Mouse (Mus musculus) A20 (cell line): ENCODE data around the gene Nat14.
"Not testable (repeated sequence)": the region's sequence is repeated elsewhere in the genome, so short reads cannot be mapped to it uniquely, and the experiment has no call there.

Experiments
- DNase-seq: peaks from one replicate; pipeline ENCODE4 v3.0.0-alpha.2; 2011; ENCODE audit warnings: low read depth, low spot score

The Nat14 gene

DNA sequence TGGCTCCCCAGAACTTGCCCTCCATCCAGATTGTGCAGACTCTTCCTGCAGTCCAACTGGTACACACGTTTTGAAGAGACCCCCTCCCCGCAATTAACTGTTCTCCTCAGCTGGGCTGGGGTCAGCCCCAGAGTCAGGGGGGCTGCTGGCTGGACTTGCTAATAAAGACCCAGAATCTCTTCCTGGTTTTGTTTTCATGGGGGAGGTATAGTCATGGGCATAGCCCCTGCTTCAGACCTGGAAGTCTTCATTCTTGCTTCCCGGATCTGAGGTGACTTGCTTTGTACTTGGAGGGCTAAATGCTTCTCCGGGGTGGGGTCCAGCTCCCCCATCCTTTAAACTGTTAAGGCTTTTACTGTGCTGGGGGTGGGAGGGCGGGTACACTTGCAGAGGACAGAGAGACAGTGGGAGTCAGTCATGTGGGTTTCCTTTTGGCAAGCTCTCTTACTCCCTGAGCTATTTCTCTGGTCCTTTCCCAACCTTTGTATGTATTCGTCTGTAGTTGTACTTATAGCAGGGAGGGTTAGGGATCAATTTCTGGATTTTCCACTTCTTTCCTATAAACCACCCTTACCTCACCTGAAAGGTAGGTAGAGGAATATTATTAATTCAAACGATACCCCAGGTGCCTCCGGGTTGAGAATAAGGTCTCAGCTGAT, at the start of gene Nat14:
Gene Nat14 (plus strand): TSS at position 205 of the 659 bp plus-strand sequence.
- DNase-seq, result no peak

DNA sequence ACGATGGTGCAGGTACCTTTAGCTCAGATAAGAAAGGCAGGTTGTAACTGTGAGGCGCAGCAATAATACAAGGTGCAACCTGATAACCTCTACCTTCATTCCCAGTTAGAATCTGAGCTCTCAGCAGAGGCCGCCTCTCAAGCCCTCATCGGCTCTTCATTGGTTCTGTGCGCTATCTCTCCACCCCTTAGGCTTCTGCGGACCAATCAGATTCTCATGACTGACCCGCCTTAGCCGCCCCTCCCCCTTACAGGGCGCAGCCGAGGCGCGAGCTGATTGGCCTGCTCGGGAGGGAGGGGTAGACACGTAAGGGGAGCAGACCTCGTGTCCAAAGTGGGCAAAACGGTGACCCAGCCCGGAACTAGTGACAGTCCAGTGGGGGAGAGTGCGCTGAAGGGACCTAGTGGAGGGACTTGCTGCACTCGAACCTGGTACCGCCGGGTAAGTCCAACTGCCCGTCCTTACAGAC, 45.0 kb upstream of the Nat14 start, which contains the start of gene Isoc2a:
Gene Isoc2a (plus strand): TSS at position 401 of the 469 bp plus-strand sequence.
- peak; percentile 98 for DNase-seq

DNA sequence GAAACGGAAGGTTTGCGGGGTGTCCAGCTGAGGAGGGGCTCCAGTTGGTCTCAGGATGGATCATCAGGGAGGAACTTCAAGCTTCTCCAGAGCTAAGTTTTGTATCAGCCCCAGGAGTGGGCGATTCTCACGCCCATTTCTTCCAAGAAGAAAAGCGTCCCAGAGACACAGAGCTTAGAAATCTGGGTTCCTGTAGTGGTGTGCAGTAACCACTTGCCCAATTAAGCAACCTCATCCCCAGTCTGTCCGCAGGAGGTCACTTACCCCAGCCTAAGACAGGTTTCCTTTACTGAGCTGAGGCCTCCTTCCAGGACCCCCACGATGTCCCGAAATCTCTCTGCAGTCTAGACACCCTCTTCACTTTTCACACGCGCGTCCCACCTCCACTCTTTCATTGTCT, 44.6 kb upstream of the Nat14 start:
- no peak for DNase-seq

DNA sequence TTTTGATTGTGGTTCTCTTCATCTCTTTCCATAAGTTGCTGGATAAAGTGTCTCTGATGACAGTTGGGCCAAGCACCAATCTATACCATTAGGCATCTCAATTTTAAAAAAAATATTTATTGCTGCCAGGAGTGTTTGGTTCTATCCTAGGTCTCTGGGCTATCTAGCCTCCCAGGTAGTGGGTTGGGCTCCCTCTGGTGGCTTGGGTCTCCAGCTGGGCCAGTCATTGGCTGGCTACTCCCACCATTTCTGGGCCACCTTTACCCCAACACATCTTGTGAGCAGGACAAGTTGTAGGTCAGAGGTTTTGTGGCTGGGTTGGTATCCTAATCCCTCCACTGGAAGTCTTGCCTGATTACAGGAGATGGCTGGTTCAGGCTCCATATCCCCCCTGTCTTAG, 43.6 kb upstream of the Nat14 start:
- peak; percentile 64 for DNase-seq

DNA sequence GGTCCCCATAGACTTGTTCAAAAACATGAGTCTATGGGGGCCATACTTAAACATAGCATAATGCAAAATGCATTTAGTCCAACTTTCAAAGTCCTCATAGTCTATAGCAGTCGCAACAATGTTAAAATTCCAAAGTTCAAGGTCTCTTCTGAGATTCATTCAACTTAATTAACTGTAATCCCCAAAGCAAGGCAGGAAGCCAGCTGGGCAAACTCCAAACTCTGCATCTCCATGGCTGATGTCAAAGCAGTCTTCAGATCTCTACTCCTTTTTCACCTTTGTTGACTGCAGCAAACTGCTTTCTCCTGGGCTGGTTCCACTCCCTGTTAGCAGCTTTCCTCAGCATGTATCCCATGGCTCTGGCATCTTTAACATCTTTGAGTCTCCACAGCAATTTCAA, 42.8 kb upstream of the Nat14 start:
- not testable (repeated sequence) for DNase-seq

DNA sequence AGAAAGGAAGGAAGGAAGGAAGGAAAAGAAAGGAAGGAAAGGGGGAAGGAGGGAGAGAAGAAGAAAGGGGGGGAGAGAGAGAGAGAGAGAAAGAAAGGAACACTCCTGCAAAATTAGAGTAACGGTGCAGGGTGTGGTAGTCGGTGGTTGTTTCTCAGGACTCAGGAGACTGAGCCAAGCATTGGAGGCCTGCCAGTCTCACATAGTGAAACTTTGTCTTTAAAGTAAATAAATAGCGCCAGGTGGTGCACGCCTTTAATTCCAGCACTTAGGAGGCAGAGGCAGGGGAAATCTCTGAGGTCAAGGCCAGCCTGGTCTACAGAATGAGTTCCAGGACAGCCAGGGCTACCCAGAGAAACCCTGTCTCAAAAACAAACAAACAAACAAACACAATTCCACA, 35.1 kb upstream of the Nat14 start:
- DNase-seq, result no peak

DNA sequence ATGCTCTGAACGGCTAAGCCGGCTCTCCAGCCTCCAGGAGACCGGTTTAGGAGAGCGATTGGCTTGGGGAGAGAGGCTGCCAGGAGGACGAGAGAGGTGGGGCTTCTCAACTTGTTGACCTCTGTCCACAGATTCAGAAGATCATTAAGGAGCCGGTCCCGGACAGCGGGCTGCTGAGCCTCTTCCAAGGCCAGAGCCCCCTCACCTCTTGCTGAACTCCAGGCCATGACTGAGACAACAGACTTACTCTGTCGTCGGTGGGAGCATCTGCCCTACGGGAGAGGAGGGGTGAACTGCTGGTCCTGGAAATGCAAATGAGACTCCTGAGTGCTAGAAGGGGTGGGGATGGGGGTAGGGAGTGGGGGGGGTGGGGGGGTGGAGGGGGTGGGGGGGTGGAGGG, 26.6 kb upstream of the Nat14 start:
- no peak for DNase-seq

DNA sequence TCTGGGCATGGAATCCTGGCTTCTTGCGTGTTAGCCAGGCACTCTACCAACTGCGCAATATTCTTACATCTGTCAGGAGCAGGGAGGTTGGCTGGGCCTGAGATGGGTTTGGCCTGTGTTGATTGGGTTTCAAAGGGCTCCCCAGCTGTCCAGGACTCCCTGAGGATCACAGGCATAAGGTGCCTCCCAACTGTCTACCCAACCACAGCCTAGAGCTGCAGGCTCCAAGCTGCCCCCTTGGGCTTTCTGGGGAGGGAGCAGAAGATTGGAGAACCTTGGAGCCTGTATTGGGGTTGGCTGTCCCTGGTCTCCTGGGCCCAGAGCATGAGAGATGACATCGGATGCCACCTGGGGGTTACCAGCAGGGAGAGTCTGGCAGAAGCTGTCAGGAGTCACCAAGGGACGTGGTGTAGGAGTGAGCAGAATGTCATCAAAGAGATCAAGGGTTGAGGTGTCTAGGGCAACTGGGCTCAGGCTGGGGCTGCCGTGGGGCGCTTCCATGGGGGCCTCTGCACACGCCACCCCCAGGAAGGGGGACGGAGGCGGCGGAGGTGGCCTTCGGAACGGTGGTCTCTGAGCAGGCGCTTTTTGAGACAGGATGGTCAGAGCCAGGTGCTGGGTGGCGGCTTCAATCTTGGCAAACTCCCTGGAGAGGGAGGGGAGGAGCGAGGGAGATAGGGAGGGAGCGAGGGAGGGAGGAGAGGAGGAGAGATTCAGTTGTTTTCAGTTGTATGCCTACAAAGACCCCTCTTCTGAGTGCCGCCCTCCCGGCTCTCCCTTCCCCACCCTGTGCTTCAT, 22.8 kb upstream of the Nat14 start:
- no peak for DNase-seq

DNA sequence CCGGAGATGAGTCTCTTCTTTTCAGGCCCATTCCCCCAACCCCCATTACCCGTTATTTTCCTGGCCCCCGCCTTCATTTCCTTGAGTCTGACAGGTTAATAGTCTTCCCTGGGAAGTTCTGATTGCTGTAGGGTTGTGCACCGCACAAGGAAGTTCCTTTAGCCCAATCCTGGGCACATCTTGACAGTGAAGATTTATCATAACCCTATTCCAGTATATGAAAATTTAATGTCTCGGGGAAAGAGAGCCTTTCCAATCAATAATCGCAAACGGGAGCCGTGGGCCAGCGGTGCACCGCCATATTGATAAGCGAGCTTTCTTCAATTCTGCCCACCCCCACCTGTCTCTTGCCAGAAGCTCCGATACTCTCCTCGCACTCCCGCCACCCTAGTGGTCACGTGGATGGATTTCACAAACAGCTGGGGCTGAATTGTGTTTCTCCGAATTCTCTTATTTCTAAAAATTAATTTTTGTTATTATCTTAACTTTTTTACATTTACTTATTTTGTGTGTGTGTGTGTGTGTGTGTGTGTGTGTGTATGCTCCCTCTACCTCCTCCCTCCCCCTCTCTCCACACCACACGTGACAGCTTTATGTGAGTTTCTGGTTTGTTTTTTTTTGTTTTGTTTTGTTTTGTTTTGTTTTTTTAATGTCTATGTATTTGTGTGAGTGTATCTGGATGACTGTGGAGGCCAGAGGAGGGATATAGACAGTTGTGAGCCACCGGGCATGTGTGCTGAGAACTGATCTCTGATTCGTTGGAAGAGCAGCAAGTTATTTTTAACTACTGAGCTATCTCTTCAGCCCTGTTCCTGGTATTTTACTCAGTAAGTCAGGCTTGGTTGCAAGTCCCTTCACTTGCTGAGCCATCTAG, 21.9 kb upstream of the Nat14 start:
- no peak for DNase-seq

DNA sequence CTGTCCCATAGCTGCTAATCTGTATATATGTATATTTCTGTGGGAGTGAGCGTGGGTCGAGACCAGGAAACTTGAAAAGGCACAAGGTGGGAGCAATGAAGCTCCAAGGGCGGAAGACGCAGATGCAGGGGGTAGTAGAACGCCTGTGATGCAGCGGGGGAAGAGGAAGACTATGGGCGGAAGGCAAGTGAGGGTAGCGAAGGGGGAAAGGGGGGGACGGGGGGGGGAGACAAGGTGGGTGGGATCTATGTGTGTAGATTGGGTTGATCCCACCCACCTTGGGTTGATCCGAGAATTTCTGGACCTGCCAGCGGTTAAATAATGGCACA, 21.3 kb upstream of the Nat14 start:
- no peak for DNase-seq

DNA sequence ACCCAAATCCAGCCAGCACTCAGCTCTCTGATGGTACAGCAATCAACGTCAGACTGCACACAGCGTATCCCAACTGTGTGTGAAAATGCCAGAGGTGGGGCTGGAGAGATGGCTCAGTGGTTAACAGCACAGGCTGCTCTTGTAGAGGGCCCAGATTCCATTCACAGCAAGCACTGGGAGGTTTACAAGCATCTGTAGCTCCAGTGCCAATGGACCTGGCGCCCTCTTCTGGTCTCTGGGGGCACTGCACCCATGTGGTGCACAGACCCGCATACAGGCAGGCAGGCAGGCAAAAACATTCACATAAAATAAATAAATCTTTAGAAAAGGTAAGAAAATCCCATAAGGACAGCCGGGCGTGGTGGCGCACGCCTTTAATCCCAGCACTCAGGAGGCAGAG, 20.7 kb upstream of the Nat14 start:
- DNase-seq, result peak; percentile 61

DNA sequence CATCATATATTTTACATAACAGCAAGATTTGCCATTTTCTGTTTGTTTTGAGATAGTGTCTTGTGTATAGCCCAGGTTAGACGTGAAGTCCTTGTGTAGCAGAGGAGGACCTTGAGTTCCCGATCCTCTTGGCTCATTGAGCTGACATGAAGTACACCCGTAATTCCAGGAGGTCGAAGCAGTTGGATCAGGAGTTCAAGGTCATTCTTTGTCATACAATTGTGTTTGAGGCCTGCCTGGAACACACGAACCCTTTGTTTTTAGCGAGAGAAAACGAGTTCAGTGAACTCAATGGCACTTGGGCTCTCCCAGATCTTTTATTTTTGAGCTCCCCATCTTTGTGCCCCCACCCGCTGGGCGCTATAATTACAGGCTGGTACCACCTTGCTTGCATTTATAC, 19.4 kb upstream of the Nat14 start:
- DNase-seq, result no peak

DNA sequence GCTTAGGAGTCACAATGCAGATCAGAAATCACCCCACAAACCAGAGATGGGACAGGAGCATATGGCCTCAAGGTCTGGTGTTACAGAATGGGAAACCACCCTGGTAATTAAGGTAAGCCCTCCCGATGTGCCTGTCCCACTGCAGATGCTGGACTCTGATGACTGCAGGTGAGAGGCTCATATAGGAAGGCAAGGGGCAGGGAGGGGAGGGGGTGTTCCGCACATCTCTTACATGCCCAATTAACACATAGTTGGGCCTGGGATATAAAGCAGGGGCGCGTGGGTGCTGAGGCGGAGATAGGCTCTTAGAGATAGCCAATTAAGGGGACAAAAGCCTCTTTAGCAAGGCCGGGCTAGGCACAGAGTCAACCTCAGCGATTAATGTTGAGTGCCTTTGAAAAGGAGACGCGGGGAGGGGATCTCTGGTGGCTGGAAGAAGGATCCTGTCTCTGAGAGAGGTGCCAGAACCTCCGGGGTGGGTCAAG, 15.3 kb upstream of the Nat14 start, which contains the start of gene Gm36210:
Gene Gm36210 (minus strand): TSS at position 51 of the 485 bp plus-strand sequence.
- no peak for DNase-seq

DNA sequence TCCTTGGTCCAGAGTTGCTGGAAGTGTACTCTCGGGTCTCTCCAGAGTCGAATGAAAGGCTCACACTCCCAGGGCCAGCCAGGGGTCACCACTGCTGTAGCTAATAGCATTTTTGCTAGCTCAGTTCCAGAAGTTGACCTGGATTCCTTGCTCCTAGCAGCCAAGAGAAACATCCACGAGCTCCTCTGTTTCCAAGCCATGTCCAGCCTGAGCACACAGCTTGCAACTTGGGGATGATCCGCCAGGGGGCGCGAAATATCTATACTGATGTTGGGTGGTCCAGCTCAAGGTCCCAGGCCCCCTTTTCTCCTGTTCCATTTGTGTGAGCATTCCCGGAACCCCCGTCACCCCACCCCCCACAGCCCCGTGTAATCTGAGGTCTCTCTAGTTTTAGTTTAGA, 10.3 kb upstream of the Nat14 start:
- peak; percentile 39 for DNase-seq

DNA sequence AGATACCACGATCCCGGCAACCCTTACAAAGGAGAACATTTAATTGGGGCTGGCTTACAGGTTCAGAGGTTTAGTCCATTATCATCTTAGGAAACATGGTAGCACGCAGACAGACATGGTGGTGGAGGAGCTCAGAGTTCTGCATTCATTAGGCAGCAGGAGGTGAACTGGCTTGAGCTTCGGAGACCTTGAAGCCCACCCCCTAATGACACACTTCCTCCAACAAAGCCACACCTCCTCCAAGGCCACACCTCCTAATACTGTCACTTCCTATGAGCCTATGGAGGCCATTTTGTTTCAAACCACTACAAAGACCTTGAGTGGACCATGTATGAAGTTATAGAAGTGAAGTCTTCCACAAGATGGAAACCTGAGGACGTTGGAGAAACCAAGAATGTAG, 9.6 kb upstream of the Nat14 start:
- DNase-seq, result peak; percentile 38

DNA sequence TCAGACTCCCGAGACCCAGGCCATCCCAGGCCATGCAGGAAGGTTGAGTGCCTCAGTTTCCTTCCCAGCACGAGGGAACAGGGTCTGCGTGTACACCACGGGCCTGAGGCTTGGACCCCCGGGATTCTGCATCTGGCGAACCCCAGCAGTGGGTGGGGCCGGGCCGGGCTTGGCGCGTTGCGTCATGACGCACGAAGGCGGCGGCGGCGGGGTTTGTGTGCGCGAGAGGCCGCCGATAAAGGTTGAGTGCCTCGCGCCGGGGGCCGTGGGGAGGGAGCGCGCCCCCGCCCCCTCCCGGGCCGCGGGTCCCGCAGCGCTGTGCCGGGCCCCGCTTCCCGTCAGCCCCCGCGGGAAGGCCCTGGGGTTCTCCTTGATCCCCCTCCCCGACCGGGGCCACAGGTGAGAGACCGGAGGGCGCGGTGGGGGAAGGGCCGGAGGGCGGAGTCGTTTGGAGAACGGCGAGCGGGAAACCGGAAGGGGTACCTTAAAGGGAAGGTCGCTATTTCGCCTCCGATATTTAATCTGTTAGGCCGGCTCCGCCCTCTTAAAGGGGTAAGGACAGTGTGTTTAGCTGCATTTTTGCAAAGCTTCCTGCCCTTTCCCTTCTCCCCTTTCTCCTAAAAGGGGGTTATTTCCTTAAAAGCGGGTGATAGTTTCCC, 6.7 kb upstream of the Nat14 start, which contains the start of gene Zfp628:
Gene Zfp628 (plus strand): TSS at position 211 of the 659 bp plus-strand sequence.
- DNase-seq, result peak; percentile 96

DNA sequence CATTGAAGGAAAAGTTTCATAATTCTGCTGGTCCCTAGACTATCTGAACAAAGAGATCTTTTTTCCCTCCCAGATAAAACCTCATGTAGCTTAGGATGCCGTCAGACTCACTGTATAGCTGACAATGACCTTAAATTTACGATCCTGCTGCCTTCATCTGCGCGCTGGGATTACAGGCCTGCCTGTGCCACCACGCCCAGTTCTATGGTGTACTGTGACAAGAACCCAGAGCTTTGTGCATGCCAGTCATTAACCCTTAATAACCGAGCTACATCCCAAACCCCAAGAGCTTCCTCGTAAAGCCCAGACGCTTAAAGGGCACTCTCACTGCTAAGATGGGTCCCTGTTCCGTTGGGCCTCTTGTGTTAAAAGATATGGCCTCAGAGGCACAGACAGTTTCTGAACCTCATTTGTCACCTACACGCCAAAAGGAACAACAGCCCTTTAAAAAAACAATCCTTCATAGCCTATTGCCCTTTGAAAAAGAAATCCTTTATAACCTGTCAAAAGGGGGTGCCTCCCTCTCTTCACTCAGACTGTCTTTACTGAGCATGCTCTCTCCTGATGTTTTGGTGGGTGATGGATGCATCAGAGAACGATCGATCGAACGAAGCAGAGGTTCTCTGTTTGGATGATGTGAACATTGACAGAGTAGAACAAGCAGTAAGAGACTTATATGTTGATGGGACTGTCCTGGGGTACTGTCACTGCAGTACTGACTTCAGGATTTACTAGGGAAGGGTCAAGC, 6.0 kb upstream of the Nat14 start:
- DNase-seq, result no peak

DNA sequence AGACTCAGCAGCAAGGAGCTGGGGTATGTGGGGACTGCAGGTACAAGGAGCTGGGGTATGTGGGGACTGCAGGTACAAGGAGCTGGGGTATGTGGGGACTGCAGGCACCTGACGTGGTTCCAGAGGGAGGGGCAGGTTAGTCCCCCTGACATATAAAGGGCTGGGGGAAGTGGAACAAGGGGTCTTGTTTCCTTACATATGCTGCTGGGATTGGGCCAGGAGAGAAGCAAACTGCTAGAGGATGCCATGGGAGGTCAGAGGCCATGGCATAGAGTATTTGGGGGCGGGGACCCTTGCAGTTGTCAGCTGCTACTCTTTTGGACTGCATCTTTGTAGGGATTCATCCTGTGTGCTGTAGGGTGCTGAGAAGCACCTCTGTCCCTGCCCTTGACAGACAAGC, 4.3 kb upstream of the Nat14 start:
- DNase-seq, result no peak

DNA sequence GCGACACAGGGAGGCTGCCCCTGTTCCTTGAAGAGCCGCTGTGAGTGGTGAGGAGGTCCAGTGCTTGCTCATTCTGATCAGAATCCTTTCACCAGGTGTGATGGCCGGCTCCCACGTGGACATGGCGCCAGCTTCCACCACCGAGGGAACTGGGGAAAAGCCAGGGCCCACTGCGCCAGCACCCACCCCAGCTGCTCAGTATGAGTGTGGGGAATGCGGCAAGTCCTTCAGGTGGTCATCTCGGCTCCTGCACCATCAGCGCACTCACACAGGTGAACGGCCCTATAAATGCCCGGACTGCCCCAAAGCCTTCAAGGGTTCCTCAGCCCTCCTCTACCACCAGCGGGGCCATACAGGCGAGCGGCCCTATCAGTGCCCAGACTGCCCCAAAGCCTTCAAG, 3.1 kb upstream of the Nat14 start:
- no peak for DNase-seq

DNA sequence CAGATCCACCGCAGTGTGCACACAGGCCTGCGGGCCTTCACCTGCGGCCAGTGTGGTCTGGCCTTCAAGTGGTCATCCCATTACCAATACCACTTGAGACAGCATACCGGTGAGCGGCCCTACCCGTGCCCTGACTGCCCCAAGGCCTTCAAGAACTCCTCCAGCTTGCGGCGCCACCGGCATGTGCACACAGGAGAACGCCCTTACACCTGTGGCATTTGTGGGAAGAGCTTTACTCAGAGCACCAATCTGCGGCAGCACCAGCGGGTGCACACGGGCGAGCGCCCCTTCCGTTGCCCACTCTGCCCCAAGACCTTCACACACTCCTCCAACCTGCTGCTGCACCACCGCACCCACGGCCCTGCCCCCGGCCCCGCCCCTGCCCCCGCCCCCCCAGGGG, 2.7 kb upstream of the Nat14 start:
- DNase-seq, result no peak

DNA sequence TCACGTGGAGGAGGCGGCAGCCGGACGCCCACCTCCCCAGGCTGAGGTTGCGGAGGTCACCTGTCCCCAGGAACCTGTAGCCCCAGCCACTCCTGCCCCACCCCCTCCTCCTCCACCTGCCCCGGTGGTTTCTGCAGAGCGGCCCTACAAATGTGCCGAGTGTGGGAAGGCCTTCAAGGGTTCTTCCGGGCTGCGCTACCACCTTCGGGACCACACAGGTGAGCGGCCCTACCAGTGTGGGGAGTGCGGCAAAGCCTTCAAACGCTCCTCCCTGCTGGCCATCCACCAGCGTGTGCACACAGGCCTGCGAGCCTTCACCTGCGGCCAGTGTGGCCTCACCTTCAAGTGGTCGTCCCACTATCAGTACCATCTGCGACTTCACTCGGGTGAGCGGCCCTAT, 1.9 kb upstream of the Nat14 start:
- no peak for DNase-seq
